Mouse (Mus musculus) adrenal gland, postnatal 36 days (tissue): Measurements from ENCODE around the gene Rhox3f. TPM values are rescaled to one million over a fixed set of nuclear protein-coding genes. Genes with fewer than 3 reads are reported as not detected.
"Not testable (repeated sequence)": the region's sequence is repeated elsewhere in the genome, so short reads cannot be mapped to it uniquely, and the experiment has no call there.

Experiments used
- DNase-seq, 2 experiments: peaks; one replicate each; pipeline ENCODE4 v3.0.0; 2021; ENCODE audit warnings: mixed read lengths in 1 of 2
- long read RNA-seq, 2 experiments: library from polyadenylated mRNA; stranded (forward); transcript quantifications; one replicate each; pipeline ENCODE4 v2.0.0; 2021; ENCODE audit warnings: borderline sequencing depth in 2 of 2
- total RNA-seq, 2 experiments: library from RNA; stranded (reverse); gene quantifications; 2 replicates each; pipeline ENCODE4 v1.2.3; 2021

The Rhox3f gene
- total RNA-seq = not detected
- long read RNA-seq, experiment 1 = 0 reads
- long read RNA-seq, experiment 2 = 0 reads

DNA sequence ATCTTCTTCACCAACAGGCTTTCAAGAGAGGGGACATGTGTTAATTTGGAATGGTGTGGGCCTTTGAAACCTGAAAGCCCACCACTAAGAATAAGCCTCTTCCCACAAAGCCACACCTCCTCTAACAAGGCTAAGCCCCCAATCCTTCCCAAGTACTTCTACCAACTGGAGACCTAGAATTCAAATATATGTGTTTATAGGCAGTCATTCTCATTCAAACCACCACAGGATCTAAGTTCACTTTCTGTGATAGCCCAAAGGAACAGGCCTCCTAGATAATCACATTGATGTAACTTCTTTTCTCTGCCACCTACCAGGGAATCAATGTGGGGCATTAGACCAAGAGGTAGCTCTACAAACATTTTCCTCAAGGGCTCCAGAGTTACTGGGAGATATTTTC lies at the start of gene Rhox3f:
TSS of gene Rhox3f (plus strand) at position 301 of the 400 bp plus-strand sequence.
- DNase-seq = not testable (repeated sequence)

DNA sequence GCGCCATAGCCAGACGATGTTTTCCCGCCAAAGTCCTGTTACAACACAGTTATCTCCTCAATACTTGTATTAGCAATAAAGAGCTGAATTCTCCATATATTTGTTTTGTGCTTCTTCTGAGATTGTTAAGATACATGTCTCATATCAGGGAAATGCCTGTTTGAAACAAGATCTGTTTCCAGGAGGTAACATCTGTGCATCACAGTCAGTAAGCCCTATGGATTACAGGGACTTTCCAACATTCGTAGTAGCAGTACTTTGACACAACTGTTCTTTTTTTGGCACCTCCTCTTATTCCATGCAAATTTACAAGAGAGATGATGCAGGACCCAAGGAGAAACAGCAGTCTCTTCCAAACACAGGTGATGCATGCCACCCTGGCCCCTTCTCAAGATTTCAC lies 39.1 kb upstream of the Rhox3f start, which contains the start of gene Rhox3e:
TSS of gene Rhox3e (plus strand) at position 301 of the 400 bp plus-strand sequence.
- DNase-seq = not testable (repeated sequence)

DNA sequence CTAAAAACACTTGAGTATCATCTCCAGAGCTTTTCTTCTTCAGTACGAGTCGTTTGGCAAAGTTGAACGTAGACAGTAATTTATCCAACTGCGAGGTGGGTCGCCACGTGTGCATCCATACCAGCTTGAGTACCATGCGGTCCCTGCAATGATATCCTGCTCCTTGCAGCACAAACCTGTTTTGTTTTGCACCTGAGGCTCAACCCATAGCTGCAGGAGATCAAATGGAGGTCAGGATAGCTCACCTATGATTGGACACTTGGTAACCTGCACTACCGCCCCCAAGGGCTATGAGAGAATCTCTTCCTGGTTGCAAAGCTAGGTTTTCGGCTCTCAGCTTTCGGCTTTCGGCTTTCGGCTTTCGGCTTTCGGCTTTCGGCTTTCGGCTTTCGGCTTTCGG lies 23.7 kb upstream of the Rhox3f start, which contains the start of gene Rhox4e:
TSS of gene Rhox4e (plus strand) at position 301 of the 400 bp plus-strand sequence.
- not testable (repeated sequence) for DNase-seq

DNA sequence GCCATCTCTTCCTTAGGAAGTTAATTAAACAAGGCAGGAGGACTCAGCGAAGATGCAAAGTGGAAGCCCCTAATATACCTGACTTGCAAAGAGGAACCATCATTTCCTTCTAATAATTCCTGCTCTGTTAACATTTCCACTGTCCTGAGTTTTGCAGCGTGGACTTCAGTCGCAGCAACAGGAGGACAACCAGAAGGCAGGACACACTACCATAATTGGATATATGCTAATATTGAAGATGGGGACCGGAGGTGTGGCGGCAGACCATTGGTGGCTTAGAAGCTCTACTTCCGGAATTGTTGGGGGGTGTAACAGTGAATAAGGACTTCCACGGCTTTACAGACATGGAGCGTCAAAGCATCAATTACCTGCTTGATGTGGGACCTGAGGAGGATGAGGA lies 9.7 kb upstream of the Rhox3f start, which contains the start of gene Rhox2f:
TSS of gene Rhox2f (plus strand) at position 301 of the 400 bp plus-strand sequence.
- DNase-seq = not testable (repeated sequence)

DNA sequence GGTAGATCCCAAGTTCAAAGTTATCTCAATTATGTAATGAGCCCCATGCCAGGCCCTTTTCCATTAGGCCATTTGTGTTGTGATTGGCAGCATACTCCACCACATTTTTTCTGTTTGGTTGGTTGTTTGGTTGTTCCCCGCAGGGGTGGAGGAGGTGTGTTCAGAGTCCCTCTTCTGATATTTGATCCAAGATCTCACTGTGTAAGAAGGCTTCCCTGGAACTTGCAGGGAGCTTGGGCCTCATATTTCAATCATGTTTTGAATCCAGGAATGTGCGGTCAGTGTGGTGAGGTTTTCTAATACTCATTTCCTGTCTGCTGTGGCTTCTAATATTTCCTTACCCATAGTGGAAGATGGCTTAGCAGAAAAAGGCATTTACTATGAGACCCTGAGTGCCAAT lies 8.2 kb upstream of the Rhox3f start:
- not testable (repeated sequence) for DNase-seq

DNA sequence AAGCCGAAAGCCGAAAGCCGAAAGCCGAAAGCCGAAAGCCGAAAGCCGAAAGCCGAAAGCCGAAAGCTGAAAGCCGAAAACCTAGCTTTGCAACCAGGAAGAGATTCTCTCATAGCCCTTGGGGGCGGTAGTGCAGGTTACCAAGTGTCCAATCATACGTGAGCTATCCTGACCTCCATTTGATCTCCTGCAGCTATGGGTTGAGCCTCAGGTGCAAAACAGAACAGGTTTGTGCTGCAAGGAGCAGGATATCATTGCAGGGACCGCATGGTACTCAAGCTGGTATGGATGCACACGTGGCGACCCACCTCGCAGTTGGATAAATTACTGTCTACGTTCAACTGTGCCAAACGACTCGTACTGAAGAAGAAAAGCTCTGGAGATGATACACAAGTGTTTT lies 26.8 kb downstream of the Rhox3f start, which contains the start of gene Rhox4f:
TSS of gene Rhox4f (minus strand) at position 101 of the 400 bp plus-strand sequence.
- not testable (repeated sequence) for DNase-seq

DNA sequence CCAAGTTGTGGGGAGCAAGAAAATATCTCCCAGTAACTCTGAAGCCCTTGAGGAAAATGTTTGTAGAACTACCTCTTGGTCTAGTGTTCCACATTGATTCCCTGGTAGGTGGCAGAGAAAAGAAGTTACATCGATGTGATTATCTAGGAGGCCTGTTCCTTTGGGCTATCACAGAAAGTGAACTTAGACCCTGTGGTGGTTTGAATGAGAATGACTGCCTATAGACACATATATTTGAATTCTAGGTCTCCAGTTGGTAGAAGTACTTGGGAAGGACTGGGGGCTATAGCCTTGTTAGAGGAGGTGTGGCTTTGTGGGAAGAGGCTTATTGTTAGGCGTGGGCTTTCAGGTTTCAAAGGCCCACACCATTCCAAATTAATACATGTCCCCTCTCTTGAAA lies 47.7 kb downstream of the Rhox3f start, which contains the start of gene Rhox3g:
TSS of gene Rhox3g (minus strand) at position 101 of the 400 bp plus-strand sequence.
- not testable (repeated sequence) for DNase-seq

Other genes with a start within 250 kb of the Rhox3f start
- gene Rhox3a2, start 201.0 kb upstream of the Rhox3f start, total RNA-seq = not detected
- gene Rhox4a2, start 190.1 kb upstream of the Rhox3f start, total RNA-seq = not detected
- not detected for gene Rhox2b, start 168.9 kb upstream of the Rhox3f start, total RNA-seq
- not detected for gene Rhox4b, start 148.5 kb upstream of the Rhox3f start, total RNA-seq
- not detected for gene Rhox2c, start 127.3 kb upstream of the Rhox3f start, total RNA-seq
- gene Rhox3c, start 122.4 kb upstream of the Rhox3f start, total RNA-seq = not detected
- not detected for gene Rhox4c, start 100.7 kb upstream of the Rhox3f start, total RNA-seq
- not detected for gene Rhox2d, start 87.6 kb upstream of the Rhox3f start, total RNA-seq
- gene Rhox4d, start 66.6 kb upstream of the Rhox3f start, total RNA-seq = not detected
- gene Rhox2e, start 50.5 kb upstream of the Rhox3f start, total RNA-seq = not detected
- not detected for gene Rhox3e, start 39.0 kb upstream of the Rhox3f start, total RNA-seq
- gene Rhox4e, start 23.6 kb upstream of the Rhox3f start, total RNA-seq = not detected
- gene Rhox2f, start 9.6 kb upstream of the Rhox3f start, total RNA-seq = not detected
- gene Rhox4f, start 26.7 kb downstream of the Rhox3f start, total RNA-seq = not detected
- not detected for gene Rhox3g, start 47.6 kb downstream of the Rhox3f start, total RNA-seq
- gene Rhox2g, start 62.5 kb downstream of the Rhox3f start, total RNA-seq = not detected
- not detected for gene Rhox4g, start 70.3 kb downstream of the Rhox3f start, total RNA-seq
- gene Rhox3h, start 87.8 kb downstream of the Rhox3f start, total RNA-seq = not detected
- not detected for gene Rhox2h, start 92.3 kb downstream of the Rhox3f start, total RNA-seq
- gene Rhox5, start 223.8 kb downstream of the Rhox3f start, total RNA-seq = not detected
- not detected for gene Rhox6, start 245.9 kb downstream of the Rhox3f start, total RNA-seq